Mouse (Mus musculus) hindbrain, postnatal 0 days (tissue): ENCODE measurements around the gene Myo1d. TPM values are rescaled to one million over a fixed set of nuclear protein-coding genes. Genes with fewer than 3 reads are reported as not detected.

ENCODE experiments used
- ATAC-seq: fragments of 200-750 bp; cut with Nextera tagmentation; 2 replicates; pipeline ENCODE4 v1.8.0; 2017; ENCODE audit warnings: mild to moderate bottlenecking, moderate TSS enrichment, moderate library complexity
- DNase-seq: peaks from one replicate; pipeline ENCODE4 v3.0.0-alpha.2; 2015; ENCODE audit warnings: low spot score
- H3K27ac ChIP-seq: fragments of 300-500 bp; sonication (generic); 2 replicates; pipeline ENCODE4 v1.5.1; 2014; ENCODE audit warnings: mild to moderate bottlenecking
- H3K27me3 ChIP-seq: fragments of 300-500 bp; sonication (generic); 2 replicates; pipeline ENCODE4 v1.6.1; 2014; ENCODE audit warnings: low read length, mixed read lengths; ENCODE audit not compliant: insufficient read depth
- H3K36me3 ChIP-seq: fragments of 300-500 bp; sonication (generic); 2 replicates; pipeline ENCODE4 v1.6.1; 2014; ENCODE audit warnings: low read length, mixed read lengths; ENCODE audit not compliant: insufficient read depth
- H3K4me1 ChIP-seq: fragments of 300-500 bp; sonication (generic); 2 replicates; pipeline ENCODE4 v1.6.1; 2014; ENCODE audit warnings: antibody characterized with exemption, low read length, mixed read lengths; ENCODE audit not compliant: insufficient read depth
- H3K4me2 ChIP-seq: fragments of 300-500 bp; sonication (generic); 2 replicates; pipeline ENCODE4 v1.6.1; 2014; ENCODE audit warnings: low read depth, mild to moderate bottlenecking, low read length, moderate library complexity, mixed read lengths
- H3K4me3 ChIP-seq: fragments of 300-500 bp; sonication (generic); 2 replicates; pipeline ENCODE4 v1.5.1; 2014; ENCODE audit warnings: low read length
- H3K9ac ChIP-seq: fragments of 300-500 bp; sonication (generic); replicated peaks from 2 replicates; pipeline ENCODE4 v1.6.1; 2014; ENCODE audit warnings: mild to moderate bottlenecking, low read length, moderate library complexity, mixed read lengths
- H3K9me3 ChIP-seq: fragments of 300-500 bp; sonication (generic); 2 replicates; pipeline ENCODE4 v1.6.1; 2016; ENCODE audit warnings: low read length, mixed read lengths
- CTCF ChIP-seq: IDR thresholded peaks from 2 replicates; pipeline ENCODE4 v1.5.1; 2016; ENCODE audit warnings: antibody characterized with exemption, control low read depth, low read depth
- WGBS: fragments of 180-500 bp; shearing (Covaris S2); extraction: QIAGEN DNeasy Blood & Tissue Kit; methylation state at CpG from one replicate; pipeline ENCODE4 v1.1.7; 2014; 5-methylcytosine and 5-hydroxymethylcytosine counted together
- polyA plus RNA-seq: library from polyadenylated mRNA; unstranded; fragments of >200 nt; fragmentation: Nextera tagmentation; extraction: Ambion mirVana; gene quantifications from 2 replicates; pipeline ENCODE4 v1.2.1, GENCODE M21; 2015
- total RNA-seq: library from RNA; depleted of rRNA; stranded (reverse); fragments of >200 nt; gene quantifications from 2 replicates; pipeline ENCODE4 v1.2.3, GENCODE M21; 2014

Gene Myo1d
- total and polyA plus RNA-seq, 2 experiments from 2014 or later: 1.8 to 2.6 TPM

DNA sequence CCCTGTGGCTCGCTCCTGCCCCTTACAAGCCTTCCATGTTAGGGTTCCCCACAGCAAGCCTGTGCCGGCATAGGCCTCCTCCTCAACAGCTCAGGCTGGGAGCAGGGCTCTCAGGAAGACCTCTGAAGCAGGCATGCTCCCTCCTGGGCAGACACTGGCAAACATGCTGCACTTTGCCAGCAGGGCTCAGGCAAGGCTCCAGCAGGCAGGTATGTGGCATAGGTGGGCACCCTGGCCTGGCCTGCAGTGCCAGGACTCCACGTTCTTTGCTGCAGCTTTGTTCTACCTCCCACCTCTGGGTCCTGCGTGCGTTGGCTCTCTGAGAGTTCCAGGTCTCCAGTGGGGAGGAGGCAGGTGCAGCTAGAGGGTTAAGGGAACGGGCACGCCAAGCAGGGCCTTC, 296.9 kb downstream of the Myo1d start:
- WGBS: 68% methylated on average over 7 of the region's 7 CpGs
- Histone ChIP-seq H3K4me3 (no peak overlapping the region; the same call in 1 of the 2 replicates), H3K9me3 (no peaks in the 10 kb centered on the region), H3K27me3 (no peaks in the 10 kb centered on the region), H3K4me1 (peaks cover 37% of the 10 kb centered on the region), H3K36me3 (no peaks in the 10 kb centered on the region; the same call in 1 of the 2 replicates), H3K4me2 (peak overlapping the region; percentile 87), H3K27ac (peak overlapping the region; percentile 82; the same call in 1 of the 2 replicates), H3K9ac (peak overlapping the region; percentile 95)
- no peak for DNase-seq
- ATAC-seq: no peak
- no peak for TF ChIP-seq CTCF

DNA sequence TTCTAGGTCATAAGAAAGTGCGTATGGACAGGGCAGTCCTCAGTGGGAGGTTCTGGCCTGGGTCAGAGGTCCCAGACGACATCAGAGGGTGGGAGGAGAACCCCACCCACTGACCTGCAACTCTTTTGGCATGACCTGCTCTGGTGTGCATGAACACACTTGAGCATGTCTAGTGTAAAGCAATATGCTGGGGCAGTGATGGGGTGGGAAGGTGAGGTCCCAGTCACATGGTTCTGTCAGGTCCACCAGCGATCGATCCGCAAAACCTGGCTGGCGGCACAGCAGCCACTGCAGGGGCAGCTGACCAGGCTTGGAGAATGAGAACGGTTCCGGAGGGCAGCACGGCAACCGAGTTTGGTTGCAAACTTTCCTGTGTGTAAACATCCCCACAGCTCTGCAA, 297.5 kb downstream of the Myo1d start:
- Histone ChIP-seq H3K9me3 (no peaks in the 10 kb centered on the region), H3K36me3 (no peaks in the 10 kb centered on the region; the same call in 1 of the 2 replicates), H3K27me3 (no peaks in the 10 kb centered on the region), H3K4me1 (peaks cover 37% of the 10 kb centered on the region), H3K27ac (peak overlapping the region; percentile 82; the same call in 1 of the 2 replicates), H3K4me3 (no peak overlapping the region), H3K9ac (peak overlapping the region; percentile 95), H3K4me2 (peak overlapping the region; percentile 87)
- no peak for DNase-seq
- no peak for ATAC-seq
- 69% methylated on average over 10 of the region's 10 CpGs for WGBS
- TF ChIP-seq CTCF: no peak

DNA sequence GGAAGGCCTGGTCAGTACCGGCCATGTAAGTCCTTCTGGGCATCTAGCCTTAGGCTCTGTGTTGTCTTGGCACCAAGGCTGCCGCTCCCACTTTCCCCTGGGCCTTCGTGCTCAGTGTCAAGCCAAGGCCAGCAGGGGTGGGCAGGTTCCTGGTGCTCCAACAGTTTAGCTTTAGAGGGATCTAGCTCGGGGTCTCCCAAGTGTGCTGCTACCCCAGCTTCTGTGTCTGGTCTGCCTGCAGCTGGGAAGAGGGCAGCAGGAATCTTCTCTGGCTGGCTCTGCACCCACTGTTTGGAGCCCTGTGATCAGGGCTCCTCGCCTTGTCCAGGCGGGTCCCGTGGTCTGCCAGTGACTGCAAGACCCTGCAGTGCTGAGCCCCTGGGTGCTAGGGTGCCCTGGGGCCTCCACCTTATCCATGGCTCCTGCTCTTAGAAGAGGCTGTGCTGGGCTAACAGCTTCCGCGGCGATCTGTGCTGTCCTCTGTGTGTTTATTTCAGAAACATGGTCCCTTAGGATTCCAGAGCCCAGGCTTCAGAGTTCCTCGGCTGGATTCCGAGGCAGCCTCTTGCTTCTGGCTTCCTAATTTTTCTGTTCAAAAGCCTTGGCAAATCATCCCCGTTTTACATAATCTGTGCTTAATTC, 298.3 kb downstream of the Myo1d start:
- TF ChIP-seq CTCF: no peak
- Histone ChIP-seq H3K4me3 (peak overlapping the region; percentile 91), H3K27ac (peak overlapping the region; percentile 46), H3K9ac (peak overlapping the region; percentile 95), H3K36me3 (no peaks in the 10 kb centered on the region; the same call in 1 of the 2 replicates), H3K4me1 (peaks cover 37% of the 10 kb centered on the region), H3K4me2 (peak overlapping the region; percentile 87), H3K27me3 (no peaks in the 10 kb centered on the region), H3K9me3 (no peaks in the 10 kb centered on the region)
- ATAC-seq (no peak), DNase-seq (no peak)
- 47% methylated on average over 13 of the region's 13 CpGs for WGBS

DNA sequence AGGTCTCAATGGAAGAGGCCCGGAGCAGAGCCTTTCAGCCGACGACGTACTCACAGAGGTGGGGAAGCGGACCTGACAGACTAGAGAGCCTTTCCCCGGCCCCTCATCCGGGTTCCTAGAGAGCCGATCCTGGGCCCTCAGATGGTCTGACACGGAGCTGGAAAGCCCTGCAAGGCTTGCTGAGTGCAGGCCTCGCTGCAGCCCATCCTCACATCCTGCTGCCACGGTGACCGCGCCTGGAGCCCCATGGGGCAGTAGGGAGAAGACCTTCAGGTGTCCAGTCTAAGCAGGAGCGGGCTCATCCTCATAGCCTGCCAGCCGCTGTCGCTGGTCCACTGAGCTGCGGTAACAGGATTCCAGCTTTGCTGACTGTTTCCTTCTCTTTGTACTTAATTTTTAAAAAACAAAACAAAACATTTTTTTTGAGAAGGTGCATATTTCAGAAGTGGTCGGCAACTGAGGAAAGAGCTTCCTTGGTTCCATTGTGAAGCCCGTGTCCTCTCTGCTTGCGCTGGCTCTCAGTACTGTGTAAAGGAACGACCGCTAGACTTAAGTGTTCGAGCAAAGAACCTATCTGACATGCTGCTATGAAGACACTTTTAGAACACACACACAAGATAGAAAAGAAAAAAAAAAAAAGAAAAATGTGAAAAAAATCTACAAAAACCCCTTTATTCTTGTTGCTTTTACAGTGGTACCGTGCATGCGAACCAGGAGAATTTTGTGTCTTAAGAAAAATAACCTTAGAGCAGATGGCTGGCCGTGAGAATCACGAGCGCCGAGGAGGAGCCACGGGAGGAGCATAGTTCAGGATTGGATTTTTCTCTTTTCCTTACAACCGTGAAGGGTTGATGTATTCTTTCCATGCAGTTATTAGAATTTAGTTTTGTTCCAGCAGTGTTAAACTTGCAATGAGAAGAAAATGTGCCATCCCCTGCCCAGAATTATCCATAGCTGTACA, 299.6 kb downstream of the Myo1d start:
- Histone ChIP-seq H3K36me3 (no peaks in the 10 kb centered on the region; the same call in 1 of the 2 replicates), H3K4me3 (peak overlapping the region; percentile 91), H3K27me3 (no peaks in the 10 kb centered on the region), H3K4me2 (peak overlapping the region; percentile 87), H3K9me3 (no peaks in the 10 kb centered on the region), H3K9ac (peak overlapping the region; percentile 95), H3K27ac (peak overlapping the region; percentile 97), H3K4me1 (peaks cover 31% of the 10 kb centered on the region)
- ATAC-seq (no peak), DNase-seq (no peak)
- 42% methylated on average over 31 of the region's 31 CpGs for WGBS
- no peak for TF ChIP-seq CTCF

DNA sequence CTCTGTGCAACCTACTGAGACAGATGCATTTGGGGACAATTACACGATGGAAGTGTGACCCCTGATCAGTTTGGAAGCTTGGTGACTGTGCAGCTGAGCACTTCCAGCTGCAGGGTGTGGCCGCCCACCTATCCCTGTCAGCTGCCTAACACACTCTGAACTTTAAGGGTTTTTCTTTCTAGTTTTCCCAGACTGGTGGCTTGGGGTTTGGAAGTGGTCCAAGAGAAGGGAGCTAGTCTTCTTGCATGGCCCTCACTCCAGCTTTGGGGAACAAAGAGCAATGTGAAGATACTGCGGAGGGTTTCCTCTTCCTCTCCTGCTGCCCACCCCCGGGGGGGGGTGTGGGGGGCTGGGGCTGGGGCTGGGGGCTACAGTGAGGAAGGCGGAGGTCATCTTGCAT, 300.4 kb downstream of the Myo1d start:
- ATAC-seq: no peak
- Histone ChIP-seq H3K36me3 (no peaks in the 10 kb centered on the region; the same call in 1 of the 2 replicates), H3K4me1 (peaks cover 25% of the 10 kb centered on the region), H3K9me3 (no peaks in the 10 kb centered on the region), H3K9ac (peak overlapping the region; percentile 95), H3K4me3 (peak overlapping the region; percentile 91), H3K27ac (peak overlapping the region; percentile 97), H3K4me2 (peak overlapping the region; percentile 87), H3K27me3 (no peaks in the 10 kb centered on the region)
- TF ChIP-seq CTCF: no peak
- WGBS: 35% methylated on average over 5 of the region's 5 CpGs
- peak; percentile 55 for DNase-seq

DNA sequence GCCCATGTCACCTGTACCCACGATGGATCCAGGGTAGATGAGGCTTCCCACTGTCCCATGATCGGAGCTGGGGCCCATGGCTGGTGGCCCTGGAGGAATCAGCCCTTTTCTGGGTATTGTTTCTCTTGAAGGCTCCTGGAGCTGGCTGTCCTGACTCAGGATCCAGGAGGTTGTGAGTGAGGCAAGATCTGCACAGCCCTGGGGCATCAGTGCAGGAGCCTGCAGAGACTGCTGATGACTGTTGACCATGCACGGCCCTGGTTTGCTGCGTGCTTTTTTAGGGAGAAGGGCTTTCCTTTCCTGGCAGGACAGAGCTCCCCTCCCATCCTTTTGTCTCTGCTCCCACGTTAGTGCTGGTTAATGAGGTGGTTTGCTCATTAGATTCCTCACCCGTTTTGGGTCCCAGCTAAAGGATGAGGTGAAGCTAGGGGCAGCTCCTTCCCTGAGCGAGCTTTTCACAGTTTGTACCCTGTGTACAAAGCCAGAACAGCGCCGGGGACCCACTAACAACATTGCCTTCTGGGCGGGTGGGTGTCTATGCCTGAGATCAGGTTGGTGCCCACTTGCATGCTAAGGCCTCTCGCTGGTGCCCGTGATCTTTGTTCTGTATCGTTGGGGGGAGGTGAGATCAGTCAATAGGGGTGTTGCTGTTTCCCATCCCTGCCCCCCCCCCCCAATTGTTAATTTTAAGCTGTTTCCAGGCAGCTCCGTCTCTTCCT, 301.0 kb downstream of the Myo1d start:
- Histone ChIP-seq H3K9me3 (no peaks in the 10 kb centered on the region), H3K4me1 (peaks cover 21% of the 10 kb centered on the region), H3K4me3 (peak overlapping the region; percentile 91), H3K36me3 (no peaks in the 10 kb centered on the region; the same call in 1 of the 2 replicates), H3K27ac (peak overlapping the region; percentile 97), H3K4me2 (peak overlapping the region; percentile 87), H3K27me3 (no peaks in the 10 kb centered on the region), H3K9ac (peak overlapping the region; percentile 95)
- DNase-seq (peak; percentile 46), ATAC-seq (no peak)
- no peak for TF ChIP-seq CTCF
- 24% methylated on average over 14 of the region's 14 CpGs for WGBS
